Mouse (Mus musculus) lung, embryonic 15.5 days (tissue): ENCODE results near the gene Ddrgk1. TPM values are rescaled to one million over a fixed set of nuclear protein-coding genes. Genes with fewer than 3 reads are reported as not detected.

ENCODE experiments used
- ATAC-seq: fragments of 200-750 bp; cut with Nextera tagmentation; 2 replicates; pipeline ENCODE4 v1.8.0; 2017; ENCODE audit warnings: moderate number of reproducible peaks, borderline replicate concordance; ENCODE audit not compliant: low FRiP score, low TSS enrichment; ENCODE audit errors: extremely low read depth
- H3K27ac ChIP-seq: fragments of 300-500 bp; sonication (generic); 2 replicates; pipeline ENCODE4 v1.5.1; 2015; ENCODE audit warnings: moderate library complexity, mild to moderate bottlenecking, inconsistent platforms
- H3K27me3 ChIP-seq: fragments of 300-500 bp; sonication (generic); 2 replicates; pipeline ENCODE4 v1.6.1; 2015; ENCODE audit warnings: inconsistent platforms
- H3K36me3 ChIP-seq: fragments of 300-500 bp; sonication (generic); 2 replicates; pipeline ENCODE4 v1.6.1; 2015; ENCODE audit warnings: inconsistent platforms
- H3K4me1 ChIP-seq: fragments of 300-500 bp; sonication (generic); 2 replicates; pipeline ENCODE4 v1.6.1; 2015; ENCODE audit warnings: inconsistent platforms
- H3K4me2 ChIP-seq: fragments of 300-500 bp; sonication (generic); 2 replicates; pipeline ENCODE4 v1.6.1; 2015; ENCODE audit warnings: inconsistent platforms, mild to moderate bottlenecking, moderate library complexity
- H3K4me3 ChIP-seq: fragments of 300-500 bp; sonication (generic); 2 replicates; pipeline ENCODE4 v1.5.1; 2015; ENCODE audit warnings: mild to moderate bottlenecking, inconsistent platforms
- H3K9ac ChIP-seq: fragments of 300-500 bp; sonication (generic); 2 replicates; pipeline ENCODE4 v1.6.1; 2015; ENCODE audit warnings: inconsistent platforms
- H3K9me3 ChIP-seq: fragments of 300-500 bp; sonication (generic); 2 replicates; pipeline ENCODE4 v1.6.1; 2016; ENCODE audit warnings: inconsistent platforms
- WGBS: fragments of 180-500 bp; shearing (Covaris S2); methylation state at CpG from one replicate; pipeline ENCODE4 v1.1.7; 2015; 5-methylcytosine and 5-hydroxymethylcytosine counted together
- polyA plus RNA-seq: library from polyadenylated mRNA; unstranded; fragments of >200 nt; fragmentation: Nextera tagmentation; extraction: Ambion mirVana; gene quantifications from 2 replicates; pipeline ENCODE4 v1.2.1, GENCODE M21; 2015

Ddrgk1 gene
- polyA plus RNA-seq: 51.7 and 56.7 TPM in 2 replicates

- Histone ChIP-seq H3K27me3 (no peaks in the 10 kb centered on the region), H3K36me3 (peaks cover 22% of the 10 kb centered on the region), H3K4me3 (peak within 1 kb of the TSS; percentile 55), H3K4me1 (peaks cover 24% of the 10 kb centered on the region), H3K27ac (peak within 1 kb of the TSS; percentile 95), H3K4me2 (peak within 1 kb of the TSS; percentile 82), H3K9ac (peak within 1 kb of the TSS; percentile 76), H3K9me3 (no peaks in the 10 kb centered on the region)
- under 1% methylated on average over 40 of the region's 40 CpGs for WGBS
- peak; percentile 96 for ATAC-seq
Observed at GRCm38 (mm10) chr2:130664102-130664701, at the start of gene Ddrgk1. Gene Ddrgk1, minus strand, starts transcription at chr2:130664659.

- Histone ChIP-seq H3K36me3 (peaks cover 5% of the 10 kb centered on the region), H3K4me3 (no peak overlapping the region), H3K9ac (no peak overlapping the region), H3K27ac (no peak overlapping the region), H3K4me1 (peaks cover 7% of the 10 kb centered on the region; the same call in 1 of the 2 replicates), H3K4me2 (no peak overlapping the region), H3K27me3 (no peaks in the 10 kb centered on the region), H3K9me3 (no peaks in the 10 kb centered on the region)
- ATAC-seq: no peak
- WGBS: 59% methylated on average over 10 of the region's 10 CpGs
Observed at GRCm38 (mm10) chr2:130707057-130707456, 42.6 kb upstream of the Ddrgk1 start.

- peaks cover 7% of the 10 kb centered on the region; the same call in 1 of the 2 replicates for H3K4me1 ChIP-seq
- WGBS: 51% methylated on average over 4 of the region's 4 CpGs
Observed at GRCm38 (mm10) chr2:130706602-130707001, 42.1 kb upstream of the Ddrgk1 start.

GRCm38 (mm10) chr2:130705178-130705577 is 40.7 kb upstream of the Ddrgk1 start:
- WGBS: 59% methylated on average over 6 of the region's 6 CpGs
- Histone ChIP-seq H3K4me3 (no peak overlapping the region), H3K4me2 (no peak overlapping the region), H3K9ac (no peak overlapping the region), H3K9me3 (no peaks in the 10 kb centered on the region), H3K27me3 (peaks cover under 1% of the 10 kb centered on the region; the same call in 1 of the 2 replicates), H3K4me1 (peaks cover 7% of the 10 kb centered on the region; the same call in 1 of the 2 replicates), H3K27ac (no peak overlapping the region), H3K36me3 (peaks cover 3% of the 10 kb centered on the region; the same call in 1 of the 2 replicates)
- no peak for ATAC-seq

More at GRCm38 (mm10) chr2:130706602-130707001, 42.1 kb upstream of the Ddrgk1 start:
- Histone ChIP-seq H3K9me3 (no peaks in the 10 kb centered on the region), H3K9ac (no peak overlapping the region), H3K27ac (no peak overlapping the region), H3K4me3 (no peak overlapping the region), H3K27me3 (no peaks in the 10 kb centered on the region), H3K36me3 (peaks cover 5% of the 10 kb centered on the region), H3K4me2 (no peak overlapping the region)
- ATAC-seq: no peak

GRCm38 (mm10) chr2:130704040-130705001 is 39.9 kb upstream of the Ddrgk1 start:
- peaks cover 7% of the 10 kb centered on the region; the same call in 1 of the 2 replicates for H3K27me3 ChIP-seq
- no peaks in the 10 kb centered on the region for H3K9me3 ChIP-seq
- ATAC-seq: peak; percentile 48
- no peak overlapping the region for H3K4me3 ChIP-seq
- no peak overlapping the region for H3K4me2 ChIP-seq
- H3K4me1 ChIP-seq: peaks cover 7% of the 10 kb centered on the region; the same call in 1 of the 2 replicates
- no peaks in the 10 kb centered on the region for H3K36me3 ChIP-seq
- peak overlapping the region; percentile 4; the same call in 1 of the 2 replicates for H3K27ac ChIP-seq
- 50% methylated on average over 9 of the region's 9 CpGs for WGBS
- no peak overlapping the region for H3K9ac ChIP-seq

- Histone ChIP-seq H3K27ac (no peak overlapping the region), H3K4me2 (peak overlapping the region; percentile 95), H3K4me3 (peak overlapping the region; percentile 52), H3K27me3 (peaks cover 50% of the 10 kb centered on the region), H3K36me3 (no peaks in the 10 kb centered on the region), H3K4me1 (peaks cover 10% of the 10 kb centered on the region), H3K9me3 (no peaks in the 10 kb centered on the region), H3K9ac (peak overlapping the region; percentile 30; the same call in 1 of the 2 replicates)
- WGBS: 3% methylated on average over 14 of the region's 14 CpGs
- ATAC-seq: peak; percentile 20; the same call in 1 of the 2 replicates
Observed at GRCm38 (mm10) chr2:130697821-130698266, 33.4 kb upstream of the Ddrgk1 start.

- Histone ChIP-seq H3K27me3 (peaks cover 50% of the 10 kb centered on the region), H3K27ac (no peak within 1 kb of the TSS), H3K9me3 (no peaks in the 10 kb centered on the region), H3K9ac (peak within 1 kb of the TSS; percentile 30), H3K36me3 (no peaks in the 10 kb centered on the region), H3K4me3 (peak within 1 kb of the TSS; percentile 52), H3K4me2 (peak within 1 kb of the TSS; percentile 95), H3K4me1 (peaks cover 10% of the 10 kb centered on the region)
- under 1% methylated on average over 63 of the region's 65 CpGs for WGBS
- peak; percentile 68 for ATAC-seq
Observed at GRCm38 (mm10) chr2:130697153-130697810, 32.8 kb upstream of the Ddrgk1 start, which contains the start of gene Slc4a11. Gene Slc4a11, minus strand, starts transcription at chr2:130697519.

- Histone ChIP-seq H3K9me3 (no peaks in the 10 kb centered on the region), H3K36me3 (no peaks in the 10 kb centered on the region), H3K27ac (no peak overlapping the region), H3K9ac (peak overlapping the region; percentile 30), H3K4me3 (peak overlapping the region; percentile 52), H3K4me2 (peak overlapping the region; percentile 95), H3K27me3 (peaks cover 50% of the 10 kb centered on the region), H3K4me1 (peaks cover 10% of the 10 kb centered on the region)
- WGBS: under 1% methylated on average over 31 of the region's 31 CpGs
- ATAC-seq: peak; percentile 43; the same call in 1 of the 2 replicates
Observed at GRCm38 (mm10) chr2:130696700-130697152, 32.3 kb upstream of the Ddrgk1 start.

GRCm38 (mm10) chr2:130693563-130693962 is 29.1 kb upstream of the Ddrgk1 start:
- Histone ChIP-seq H3K4me1 (peaks cover 10% of the 10 kb centered on the region), H3K9me3 (no peaks in the 10 kb centered on the region), H3K27ac (no peak overlapping the region), H3K4me3 (no peak overlapping the region), H3K27me3 (peaks cover 37% of the 10 kb centered on the region), H3K4me2 (no peak overlapping the region), H3K36me3 (no peaks in the 10 kb centered on the region), H3K9ac (no peak overlapping the region)
- no peak for ATAC-seq
- WGBS: 33% methylated on average over 3 of the region's 3 CpGs

- Histone ChIP-seq H3K36me3 (no peaks in the 10 kb centered on the region), H3K4me1 (no peaks in the 10 kb centered on the region), H3K27me3 (no peaks in the 10 kb centered on the region), H3K4me3 (no peak overlapping the region), H3K9me3 (no peaks in the 10 kb centered on the region), H3K4me2 (no peak overlapping the region), H3K27ac (no peak overlapping the region), H3K9ac (no peak overlapping the region)
- WGBS: 73% methylated on average over 2 of the region's 2 CpGs
- no peak for ATAC-seq
Observed at GRCm38 (mm10) chr2:130689011-130689410, 24.6 kb upstream of the Ddrgk1 start.

GRCm38 (mm10) chr2:130685426-130685825 is 21.0 kb upstream of the Ddrgk1 start:
- Histone ChIP-seq H3K27me3 (no peaks in the 10 kb centered on the region), H3K4me1 (no peaks in the 10 kb centered on the region), H3K27ac (no peak overlapping the region), H3K4me3 (no peak overlapping the region), H3K4me2 (no peak overlapping the region), H3K9ac (no peak overlapping the region), H3K36me3 (peaks cover 18% of the 10 kb centered on the region), H3K9me3 (no peaks in the 10 kb centered on the region)
- ATAC-seq: no peak
- 81% methylated on average over 9 of the region's 9 CpGs for WGBS
